Mouse (Mus musculus): ENCODE measurements around the gene Plekha1. TPM values are rescaled to one million over a fixed set of nuclear protein-coding genes. Genes with fewer than 3 reads are reported as not detected.
A peak's percentile ranks its signal among the peaks of the same experiment; 100 is the strongest.

Gene Plekha1
- polyA plus RNA-seq (2014; fragmentation: Nextera tagmentation; extraction: Ambion mirVana) = 39.8 and 50.1 TPM in 2 replicates

DNA sequence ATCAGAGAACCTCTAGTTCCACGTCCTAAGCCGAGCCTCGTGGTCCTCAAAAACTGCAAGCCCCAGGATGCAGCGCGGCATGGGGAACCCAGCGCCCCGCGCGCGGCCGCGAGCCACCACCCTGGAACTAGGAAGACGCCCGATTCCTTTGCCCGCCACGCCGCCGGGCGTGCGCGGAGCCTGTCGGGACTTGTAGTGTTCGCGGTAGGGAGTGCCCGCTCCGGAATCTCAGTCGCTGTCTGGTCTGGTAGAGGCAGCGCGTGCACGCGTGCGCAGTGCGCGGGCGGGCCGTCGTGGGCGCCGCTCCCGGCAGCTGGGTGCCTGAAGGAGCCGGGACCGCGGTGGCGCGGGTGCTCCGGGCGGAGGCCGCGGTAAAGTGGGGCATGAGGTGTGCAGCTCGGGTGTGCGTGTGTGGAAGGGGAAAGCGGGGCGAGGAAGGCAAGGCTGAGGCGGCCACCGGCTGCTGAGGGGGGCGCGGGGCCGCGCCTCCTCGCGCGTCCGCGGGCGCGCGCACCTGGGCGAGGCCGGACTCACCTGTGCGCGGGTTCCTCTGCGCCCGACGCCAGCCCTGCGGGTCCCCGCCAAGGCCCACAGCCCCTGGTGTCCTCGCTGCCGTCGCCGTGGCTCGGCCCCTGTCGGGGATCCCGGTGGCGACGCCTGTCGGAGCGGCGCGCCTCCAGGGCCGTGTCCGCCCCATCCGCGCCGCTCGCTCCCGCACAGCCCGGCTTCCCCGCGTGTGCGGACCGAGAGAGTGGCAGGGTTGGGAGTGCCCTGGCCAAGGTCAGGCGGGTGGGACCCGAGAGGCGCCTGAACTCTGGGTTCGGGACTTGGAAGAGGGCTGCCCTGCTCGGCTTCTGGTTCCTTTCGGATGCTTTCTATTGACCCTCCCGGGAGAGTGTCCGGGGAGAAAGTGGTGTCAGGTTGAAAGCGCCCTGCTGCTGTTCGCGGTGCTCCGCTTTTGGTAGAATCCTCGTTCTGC lies at the start of gene Plekha1:
Plekha1 (plus strand) TSS at position 144 of the 979 bp plus-strand sequence.
- Histone ChIP-seq H3K4me1 (replicated peaks; ENCODE audit: control insufficient read depth, insufficient read depth, low read length) (0 out of 2 replicates have a peak, but pooled peaks cover 6% of the 10 kb centered on the region), H3K27me3 (ENCODE audit: control insufficient read depth, insufficient read depth, low read length) (no peaks in the 10 kb centered on the region), H3K9ac (ENCODE audit: low read depth, low read length) (peak within 1 kb of the TSS; percentile 84), H3K4me2 (replicated peaks; ENCODE audit: low read depth, low read length) (peak within 1 kb of the TSS; percentile 72), H3K9me3 (ENCODE audit: control insufficient read depth, low read length) (no peaks in the 10 kb centered on the region), H3K36me3 (ENCODE audit: control insufficient read depth, insufficient read depth, low read length) (no peaks in the 10 kb centered on the region), H3K27ac (ENCODE audit: low read depth, low read length) (peak within 1 kb of the TSS; percentile 75), H3K4me3 (ENCODE audit: low read depth, low read length) (peak within 1 kb of the TSS; percentile 95)
- ATAC-seq (ENCODE audit: low FRiP score) (peak; percentile 98), DNase-seq (ENCODE audit: low spot score) (peak; percentile 97)
- under 1% methylated on average over 80 of the region's 114 CpGs for WGBS

DNA sequence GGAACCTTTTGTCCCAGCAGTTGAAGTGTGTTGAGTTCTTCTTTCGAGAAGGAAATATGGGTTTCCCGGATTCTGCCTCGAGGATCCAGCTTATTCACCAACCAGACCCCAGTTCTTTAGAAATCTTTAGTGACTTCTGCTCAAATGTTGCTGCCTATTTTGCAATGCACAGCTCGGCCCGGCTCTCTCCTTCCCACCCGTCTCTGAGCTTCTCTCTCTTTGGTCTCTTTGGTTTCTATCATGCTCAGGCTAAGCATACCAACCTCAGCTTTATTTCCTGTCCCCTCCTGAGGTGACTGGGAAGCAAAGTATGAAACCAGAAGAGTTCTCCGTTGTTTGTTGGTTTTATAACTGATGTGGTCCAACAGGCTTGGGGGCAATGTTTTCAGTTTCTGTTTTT lies 49.3 kb upstream of the Plekha1 start:
- no peaks in the 10 kb centered on the region for H3K36me3 ChIP-seq (ENCODE audit: control insufficient read depth, insufficient read depth, low read length)
- H3K4me1 ChIP-seq (replicated peaks; ENCODE audit: control insufficient read depth, insufficient read depth, low read length) = no peaks in the 10 kb centered on the region
- H3K4me2 ChIP-seq (replicated peaks; ENCODE audit: low read depth, low read length) = no peak overlapping the region
- H3K27ac ChIP-seq (ENCODE audit: low read depth, low read length) = no peak overlapping the region
- ATAC-seq (ENCODE audit: low FRiP score) (no peak), DNase-seq (ENCODE audit: low spot score) (no peak)
- no peak overlapping the region for H3K4me3 ChIP-seq (ENCODE audit: low read depth, low read length)
- no peaks in the 10 kb centered on the region for H3K9me3 ChIP-seq (ENCODE audit: control insufficient read depth, low read length)
- no peaks in the 10 kb centered on the region for H3K27me3 ChIP-seq (ENCODE audit: control insufficient read depth, insufficient read depth, low read length)
- no peak overlapping the region for H3K9ac ChIP-seq (ENCODE audit: low read depth, low read length)
- WGBS = 88% methylated on average over 7 of the region's 7 CpGs

DNA sequence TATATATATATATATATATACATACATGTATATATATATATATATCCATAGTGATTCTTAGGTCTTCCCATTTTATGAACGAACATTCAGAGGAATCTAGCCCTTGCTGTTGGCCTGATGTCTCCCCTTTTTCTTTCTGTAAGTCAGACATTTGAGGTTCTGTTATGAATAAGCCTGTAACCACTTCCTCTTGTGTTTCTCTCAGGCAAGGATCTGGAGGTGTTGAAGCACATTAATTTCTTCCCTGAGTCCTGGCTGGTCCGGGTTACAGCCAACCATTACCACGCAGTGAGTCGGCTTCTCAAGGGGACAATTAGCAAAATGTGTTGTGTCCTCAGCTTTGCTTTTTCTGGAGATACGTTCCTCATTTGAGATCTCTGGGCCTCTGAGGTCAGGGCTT lies 46.7 kb upstream of the Plekha1 start:
- Histone ChIP-seq H3K4me2 (replicated peaks; ENCODE audit: low read depth, low read length) (no peak overlapping the region), H3K9me3 (ENCODE audit: control insufficient read depth, low read length) (no peaks in the 10 kb centered on the region), H3K9ac (ENCODE audit: low read depth, low read length) (no peak overlapping the region), H3K4me3 (ENCODE audit: low read depth, low read length) (no peak overlapping the region), H3K4me1 (replicated peaks; ENCODE audit: control insufficient read depth, insufficient read depth, low read length) (no peaks in the 10 kb centered on the region), H3K27me3 (ENCODE audit: control insufficient read depth, insufficient read depth, low read length) (no peaks in the 10 kb centered on the region), H3K36me3 (ENCODE audit: control insufficient read depth, insufficient read depth, low read length) (no peaks in the 10 kb centered on the region), H3K27ac (ENCODE audit: low read depth, low read length) (no peak overlapping the region)
- ATAC-seq (ENCODE audit: low FRiP score) (no peak), DNase-seq (ENCODE audit: low spot score) (no peak)
- WGBS = 93% methylated on average over 5 of the region's 5 CpGs

DNA sequence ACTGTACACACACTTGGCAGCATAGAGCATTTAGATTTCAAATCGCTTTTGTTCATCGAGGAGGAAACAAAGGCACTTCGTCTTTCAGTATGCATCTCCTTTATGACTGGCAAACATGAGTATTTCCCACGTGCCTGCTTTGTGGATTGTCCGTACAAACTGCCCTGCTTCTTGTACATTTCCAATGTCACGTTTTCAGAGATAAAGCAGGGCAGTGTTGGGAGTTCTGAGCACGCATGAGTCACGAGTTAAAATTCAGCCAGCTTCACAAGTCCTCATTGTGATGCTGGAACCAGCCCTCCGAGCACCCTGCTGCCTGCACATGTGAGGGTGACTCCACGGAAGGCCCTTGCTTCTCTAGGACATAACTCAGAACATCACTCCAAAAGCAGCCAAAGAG lies 45.9 kb upstream of the Plekha1 start:
- H3K4me1 ChIP-seq (replicated peaks; ENCODE audit: control insufficient read depth, insufficient read depth, low read length) = no peaks in the 10 kb centered on the region
- no peak overlapping the region for H3K4me2 ChIP-seq (replicated peaks; ENCODE audit: low read depth, low read length)
- ATAC-seq (ENCODE audit: low FRiP score) (no peak), DNase-seq (ENCODE audit: low spot score) (no peak)
- no peaks in the 10 kb centered on the region for H3K27me3 ChIP-seq (ENCODE audit: control insufficient read depth, insufficient read depth, low read length)
- H3K27ac ChIP-seq (ENCODE audit: low read depth, low read length) = no peak overlapping the region
- H3K4me3 ChIP-seq (ENCODE audit: low read depth, low read length) = no peak overlapping the region
- H3K9me3 ChIP-seq (ENCODE audit: control insufficient read depth, low read length) = no peaks in the 10 kb centered on the region
- WGBS = 83% methylated on average over 10 of the region's 10 CpGs
- no peaks in the 10 kb centered on the region for H3K36me3 ChIP-seq (ENCODE audit: control insufficient read depth, insufficient read depth, low read length)
- no peak overlapping the region for H3K9ac ChIP-seq (ENCODE audit: low read depth, low read length)

DNA sequence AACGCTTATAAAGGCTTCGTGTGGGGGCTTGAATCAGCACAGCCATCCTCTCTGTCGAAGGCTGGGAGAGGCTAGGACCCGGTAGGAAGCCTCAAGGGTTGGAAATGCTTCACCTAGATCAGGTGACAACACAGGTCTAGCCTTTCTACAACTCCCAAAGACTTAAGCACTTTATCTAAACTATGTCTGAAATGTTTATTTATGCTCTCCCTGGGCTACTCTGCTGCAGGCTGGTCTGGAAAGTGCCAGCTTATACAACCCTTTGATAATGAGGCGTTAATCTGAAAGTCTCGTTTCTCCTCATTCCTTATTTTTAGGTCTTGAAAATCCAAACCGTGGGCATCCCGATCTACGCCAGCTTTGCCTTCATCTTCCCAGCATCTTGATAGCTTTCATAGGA lies 41.6 kb upstream of the Plekha1 start:
- Histone ChIP-seq H3K4me3 (ENCODE audit: low read depth, low read length) (no peak overlapping the region), H3K4me1 (replicated peaks; ENCODE audit: control insufficient read depth, insufficient read depth, low read length) (no peaks in the 10 kb centered on the region), H3K9ac (ENCODE audit: low read depth, low read length) (no peak overlapping the region), H3K27ac (ENCODE audit: low read depth, low read length) (no peak overlapping the region), H3K9me3 (ENCODE audit: control insufficient read depth, low read length) (no peaks in the 10 kb centered on the region), H3K27me3 (ENCODE audit: control insufficient read depth, insufficient read depth, low read length) (no peaks in the 10 kb centered on the region), H3K4me2 (replicated peaks; ENCODE audit: low read depth, low read length) (no peak overlapping the region), H3K36me3 (ENCODE audit: control insufficient read depth, insufficient read depth, low read length) (no peaks in the 10 kb centered on the region)
- 79% methylated on average over 9 of the region's 9 CpGs for WGBS
- no peak for DNase-seq (ENCODE audit: low spot score)
- ATAC-seq (ENCODE audit: low FRiP score) = no peak

DNA sequence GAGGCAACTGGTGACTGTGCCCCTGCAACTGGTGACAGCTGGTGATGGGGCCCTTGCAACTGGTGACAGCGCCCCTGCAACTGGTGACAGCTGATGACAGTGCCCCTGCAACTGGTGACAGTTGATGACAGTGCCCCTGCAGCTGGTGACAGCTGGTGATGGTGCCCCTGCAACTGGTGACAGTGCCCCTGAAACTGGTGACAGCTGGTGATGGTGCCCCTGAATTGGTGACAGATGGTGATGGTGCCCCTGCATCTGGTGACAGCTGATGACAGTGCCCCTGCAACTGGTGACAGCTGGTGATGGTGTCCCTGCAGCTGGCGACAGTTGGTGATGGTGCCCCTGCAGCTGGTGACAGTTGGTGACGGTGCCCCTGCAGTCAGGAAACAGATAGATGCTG lies 39.2 kb upstream of the Plekha1 start:
- Histone ChIP-seq H3K27me3 (ENCODE audit: control insufficient read depth, insufficient read depth, low read length) (no peaks in the 10 kb centered on the region), H3K4me1 (replicated peaks; ENCODE audit: control insufficient read depth, insufficient read depth, low read length) (no peaks in the 10 kb centered on the region), H3K36me3 (ENCODE audit: control insufficient read depth, insufficient read depth, low read length) (no peaks in the 10 kb centered on the region), H3K27ac (ENCODE audit: low read depth, low read length) (no peak overlapping the region), H3K4me3 (ENCODE audit: low read depth, low read length) (no peak overlapping the region), H3K4me2 (replicated peaks; ENCODE audit: low read depth, low read length) (no peak overlapping the region), H3K9ac (ENCODE audit: low read depth, low read length) (no peak overlapping the region), H3K9me3 (ENCODE audit: control insufficient read depth, low read length) (no peaks in the 10 kb centered on the region)
- no peak for DNase-seq (ENCODE audit: low spot score)
- WGBS = 71% methylated on average over 3 of the region's 3 CpGs
- no peak for ATAC-seq (ENCODE audit: low FRiP score)

DNA sequence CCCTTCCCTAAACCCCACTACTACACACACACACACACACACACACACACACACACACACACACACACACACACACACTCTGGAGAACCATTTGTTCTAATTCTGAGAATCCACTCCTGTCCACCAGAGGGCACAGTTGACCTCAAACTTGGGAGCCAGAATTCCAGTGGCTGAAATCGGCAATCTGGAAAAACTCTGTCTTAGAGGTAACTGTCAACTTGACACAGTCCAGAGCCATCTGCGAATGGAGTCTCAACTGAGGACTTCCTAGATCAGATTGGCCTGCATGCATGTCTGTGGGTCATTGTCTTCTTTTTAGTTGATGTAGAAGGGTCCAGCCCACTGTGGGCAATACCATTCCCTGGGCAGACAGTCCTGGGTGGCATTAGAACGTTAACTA lies 38.1 kb upstream of the Plekha1 start:
- Histone ChIP-seq H3K9ac (ENCODE audit: low read depth, low read length) (no peak overlapping the region), H3K27me3 (ENCODE audit: control insufficient read depth, insufficient read depth, low read length) (no peaks in the 10 kb centered on the region), H3K27ac (ENCODE audit: low read depth, low read length) (no peak overlapping the region), H3K4me1 (replicated peaks; ENCODE audit: control insufficient read depth, insufficient read depth, low read length) (no peaks in the 10 kb centered on the region), H3K4me2 (replicated peaks; ENCODE audit: low read depth, low read length) (no peak overlapping the region), H3K9me3 (ENCODE audit: control insufficient read depth, low read length) (no peaks in the 10 kb centered on the region), H3K36me3 (ENCODE audit: control insufficient read depth, insufficient read depth, low read length) (no peaks in the 10 kb centered on the region), H3K4me3 (ENCODE audit: low read depth, low read length) (no peak overlapping the region)
- 63% methylated on average over 3 of the region's 3 CpGs for WGBS
- ATAC-seq (ENCODE audit: low FRiP score) (no peak), DNase-seq (ENCODE audit: low spot score) (peak; percentile 67)

DNA sequence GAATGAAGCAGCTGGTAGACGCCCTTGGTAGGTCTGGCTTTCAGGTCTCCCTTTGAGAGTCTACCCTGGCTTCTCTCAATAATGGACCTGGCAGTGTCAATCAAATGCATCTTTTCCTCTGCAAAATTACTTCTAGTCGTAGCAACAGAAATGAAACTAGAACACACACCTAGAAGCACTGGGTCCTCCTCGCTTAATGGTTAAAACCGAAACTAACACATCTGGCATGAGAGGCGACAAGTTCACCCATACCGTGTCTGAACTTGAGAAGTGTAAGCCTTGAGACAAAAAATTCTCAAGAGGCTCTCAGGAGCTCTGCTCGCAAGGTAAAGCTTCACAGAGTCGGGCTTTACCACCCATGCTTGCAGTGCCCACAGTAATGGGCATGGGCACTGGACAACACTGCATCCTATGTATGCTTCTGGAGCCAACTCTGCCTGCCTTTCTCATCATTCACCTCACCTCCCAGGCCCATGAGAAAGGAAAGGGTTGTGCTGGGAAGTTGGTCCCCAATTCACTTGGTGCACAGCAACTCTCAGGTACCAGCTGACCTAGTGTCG lies 37.6 kb upstream of the Plekha1 start:
- Histone ChIP-seq H3K27me3 (ENCODE audit: control insufficient read depth, insufficient read depth, low read length) (no peaks in the 10 kb centered on the region), H3K4me2 (replicated peaks; ENCODE audit: low read depth, low read length) (no peak overlapping the region), H3K27ac (ENCODE audit: low read depth, low read length) (no peak overlapping the region), H3K9me3 (ENCODE audit: control insufficient read depth, low read length) (no peaks in the 10 kb centered on the region), H3K36me3 (ENCODE audit: control insufficient read depth, insufficient read depth, low read length) (no peaks in the 10 kb centered on the region), H3K9ac (ENCODE audit: low read depth, low read length) (no peak overlapping the region), H3K4me3 (ENCODE audit: low read depth, low read length) (no peak overlapping the region), H3K4me1 (replicated peaks; ENCODE audit: control insufficient read depth, insufficient read depth, low read length) (no peaks in the 10 kb centered on the region)
- WGBS = 91% methylated on average over 9 of the region's 9 CpGs
- no peak for ATAC-seq (ENCODE audit: low FRiP score)
- no peak for DNase-seq (ENCODE audit: low spot score)

DNA sequence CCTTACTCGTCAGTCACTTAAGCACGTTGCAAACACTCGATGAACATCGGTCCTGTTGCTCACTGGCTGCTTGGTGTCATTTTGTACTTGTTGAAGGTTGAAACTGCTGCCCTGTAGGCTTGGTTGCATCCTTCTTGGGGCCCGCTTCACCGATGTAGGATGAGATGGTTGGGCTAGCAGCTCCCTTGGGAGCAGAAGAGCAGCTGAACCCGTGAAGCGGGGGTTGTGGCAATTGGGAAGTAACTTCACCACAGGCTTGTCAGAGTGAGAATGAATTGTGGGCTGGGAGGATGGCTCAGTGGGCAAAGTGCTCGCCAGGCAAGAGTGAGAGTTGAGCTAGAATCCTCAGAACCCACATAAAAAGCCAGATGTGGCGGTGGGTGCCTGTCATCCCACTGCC lies 37.1 kb upstream of the Plekha1 start:
- 87% methylated on average over 10 of the region's 10 CpGs for WGBS
- no peak overlapping the region for H3K9ac ChIP-seq (ENCODE audit: low read depth, low read length)
- ATAC-seq (ENCODE audit: low FRiP score) = no peak

More for the DNA sequence above, 37.1 kb upstream of the Plekha1 start:
- H3K27me3 ChIP-seq (ENCODE audit: control insufficient read depth, insufficient read depth, low read length) = no peaks in the 10 kb centered on the region; the same call in 1 of the 2 replicates
- no peak overlapping the region for H3K4me2 ChIP-seq (replicated peaks; ENCODE audit: low read depth, low read length)
- no peak overlapping the region for H3K27ac ChIP-seq (ENCODE audit: low read depth, low read length)
- H3K4me3 ChIP-seq (ENCODE audit: low read depth, low read length) = no peak overlapping the region
- no peaks in the 10 kb centered on the region for H3K9me3 ChIP-seq (ENCODE audit: control insufficient read depth, low read length)
- no peak for DNase-seq (ENCODE audit: low spot score)
- no peaks in the 10 kb centered on the region for H3K4me1 ChIP-seq (replicated peaks; ENCODE audit: control insufficient read depth, insufficient read depth, low read length)
- H3K36me3 ChIP-seq (ENCODE audit: control insufficient read depth, insufficient read depth, low read length) = no peaks in the 10 kb centered on the region

Measured in hindbrain, embryonic 11.5 days (tissue).